ENCODE assay signal across 17 mouse cellular contexts in genomic region chr16:27949291-27949690, GRCm38 (mm10).
"Had no signal": no experiment of that assay in that cellular context is flagged by ENCODE, and none has a peak within 500 bp of the region (broad histone marks: within the 10 kb centered on the region; RNA-seq: fewer than 3 reads in every experiment).

No protein-coding gene starts in this region.

- H3K27ac ChIP-seq: lung, embryonic 15.5 days; midbrain, embryonic 10.5 days; midbrain, embryonic 12.5 days; neural tube, embryonic 13.5 days; neural tube, embryonic 15.5 days had no signal

- ATAC-seq: lung, postnatal 0 days; midbrain, embryonic 16.5 days had no signal

- DNase-seq: lung, adult 18-20 months; lung, postnatal 4 days; midbrain, embryonic 14.5 days; retina, postnatal 1 day; right cerebral cortex, postnatal 4 days; spleen, adult 18-20 months; thymus, adult 18-20 months; thymus, postnatal 14 days; thymus, postnatal 36 days had no signal

- H3K36me3 ChIP-seq: lung, embryonic 15.5 days; midbrain, embryonic 10.5 days; midbrain, embryonic 12.5 days; neural tube, embryonic 13.5 days; neural tube, embryonic 15.5 days had no signal

- H3K9ac ChIP-seq: lung, embryonic 15.5 days; midbrain, embryonic 12.5 days; neural tube, embryonic 13.5 days; neural tube, embryonic 15.5 days had no signal

- H3K4me1 ChIP-seq: lung, embryonic 15.5 days; midbrain, embryonic 10.5 days; midbrain, embryonic 12.5 days; neural tube, embryonic 13.5 days; neural tube, embryonic 15.5 days had no signal

- H3K4me3 ChIP-seq: lung, embryonic 15.5 days; midbrain, embryonic 10.5 days; midbrain, embryonic 12.5 days; myocyte; neural tube, embryonic 13.5 days; neural tube, embryonic 15.5 days had no signal

- H3K9me3 ChIP-seq: lung, embryonic 15.5 days; midbrain, embryonic 10.5 days; midbrain, embryonic 12.5 days; neural tube, embryonic 13.5 days; neural tube, embryonic 15.5 days had no signal

- H3K4me2 ChIP-seq: lung, embryonic 15.5 days; midbrain, embryonic 12.5 days; neural tube, embryonic 13.5 days; neural tube, embryonic 15.5 days had no signal

- H3K27me3 ChIP-seq: lung, embryonic 15.5 days; midbrain, embryonic 12.5 days; neural tube, embryonic 13.5 days; neural tube, embryonic 15.5 days had no signal
